Mouse (Mus musculus) megakaryocyte, embryonic 14.5 days (primary cell): ENCODE measurements around the gene Cnnm3.

Experiments
- FLI1 ChIP-seq: IDR thresholded peaks from 2 replicates; pipeline ENCODE4 v1.6.1; 2012; ENCODE audit warnings: low read length, inconsistent platforms, mixed read lengths
- GATA1 ChIP-seq: IDR thresholded peaks from 3 replicates; pipeline ENCODE4 v1.6.1; 2012; ENCODE audit warnings: mixed read lengths, low read length, inconsistent platforms, borderline replicate concordance

DNA sequence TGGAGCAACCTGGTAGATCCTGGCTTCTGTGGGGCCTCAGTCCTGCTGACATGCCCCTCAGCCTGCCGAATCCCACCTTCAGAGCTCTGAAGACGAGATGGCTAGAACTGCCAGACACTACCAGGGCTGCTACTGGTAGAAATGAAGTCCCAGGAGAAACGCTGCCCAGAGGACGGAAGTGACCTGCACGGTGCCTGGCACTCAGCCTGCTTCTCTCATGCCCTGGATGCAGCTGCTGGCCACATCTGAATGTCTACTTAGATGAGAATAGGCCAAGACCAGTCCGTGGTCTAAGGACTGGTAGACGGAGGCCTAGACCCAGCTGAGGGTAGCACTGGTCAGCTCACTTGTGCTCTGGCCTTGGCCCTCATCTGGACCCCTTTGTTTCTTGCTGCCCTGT, 19.3 kb downstream of the Cnnm3 start:
- no peak for TF ChIP-seq GATA1
- TF ChIP-seq FLI1: no peak
